Mouse (Mus musculus): ENCODE data around the gene Ubap1l.

GRCm38 (mm10) chr9:65353251-65353650, 7.6 kb upstream of the Ubap1l start:
- TF ChIP-seq POLR2A (IDR thresholded peaks at IDR 0.05; ENCODE audit: insufficient read depth, low read depth, low read length), result no peak
- TF ChIP-seq CTCF (IDR thresholded peaks at IDR 0.05), result no peak
- TF ChIP-seq EP300 (IDR thresholded peaks at IDR 0.05; ENCODE audit: insufficient read depth, low read depth, low read length), result no peak
